Mouse (Mus musculus) right cerebral cortex, postnatal 4 days (tissue): ENCODE data around the gene Fignl1.

Experiments used
- DNase-seq: peaks from one replicate; pipeline ENCODE4 v3.0.0-alpha.2; 2022

Gene Fignl1

DNA sequence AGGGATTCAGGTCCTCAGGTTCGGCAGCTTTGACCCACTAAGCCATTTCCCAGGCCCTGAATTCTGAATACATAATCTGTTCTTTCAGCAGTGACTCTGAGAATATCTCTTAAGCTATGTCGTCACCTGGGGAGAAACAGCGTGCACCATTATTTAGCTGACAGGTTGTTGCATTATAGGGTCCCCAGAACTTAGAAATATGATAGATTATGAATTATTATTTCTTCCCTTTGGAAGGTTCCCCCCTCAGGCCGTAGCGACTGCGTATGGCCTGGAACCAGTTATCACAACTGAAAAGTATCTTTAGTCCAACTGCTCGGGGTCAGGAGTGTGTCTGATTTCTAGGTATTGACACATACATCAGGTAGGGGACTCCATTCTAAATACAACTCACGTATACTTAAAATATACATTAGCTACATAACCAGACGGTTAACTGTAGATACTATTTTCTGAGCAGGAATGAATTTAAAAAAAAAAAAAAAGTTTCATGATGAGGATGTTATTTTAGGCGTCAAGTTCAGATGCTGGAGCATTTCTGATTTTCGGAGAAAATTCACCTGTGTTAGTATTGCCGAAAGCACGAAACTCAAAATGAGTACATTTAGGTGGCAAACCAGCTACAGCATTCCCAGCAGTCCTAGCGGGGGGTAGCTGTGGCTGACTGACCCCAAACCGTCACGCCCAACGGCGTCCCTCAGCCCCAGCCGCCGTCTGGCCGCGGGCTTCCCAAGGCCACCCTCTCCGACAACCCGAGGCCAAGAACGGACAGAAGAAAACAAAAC, 535 bp downstream of the Fignl1 start:
- DNase-seq: no peak

DNA sequence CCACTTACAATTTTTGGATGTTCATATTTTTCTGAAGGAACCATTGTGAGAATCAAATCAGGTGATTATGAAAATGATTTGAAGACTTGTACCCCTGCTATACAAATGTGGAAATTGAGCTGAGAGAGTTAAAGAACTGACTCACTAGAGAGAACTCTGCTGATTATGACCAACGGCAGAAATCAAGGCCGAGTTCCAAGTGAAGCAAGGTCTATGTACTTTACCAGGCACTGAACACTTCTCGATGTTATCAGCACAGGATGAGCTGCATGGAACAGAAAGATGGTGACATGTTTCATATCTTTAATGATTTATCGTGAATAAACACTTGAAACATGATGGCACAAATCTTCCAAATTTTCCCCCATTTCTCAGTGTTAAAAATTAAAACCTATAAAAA, 2.8 kb downstream of the Fignl1 start:
- no peak for DNase-seq

GRCm38 (mm10) chr11:11804421-11804820, 4.3 kb downstream of the Fignl1 start:
- DNase-seq: no peak

DNA sequence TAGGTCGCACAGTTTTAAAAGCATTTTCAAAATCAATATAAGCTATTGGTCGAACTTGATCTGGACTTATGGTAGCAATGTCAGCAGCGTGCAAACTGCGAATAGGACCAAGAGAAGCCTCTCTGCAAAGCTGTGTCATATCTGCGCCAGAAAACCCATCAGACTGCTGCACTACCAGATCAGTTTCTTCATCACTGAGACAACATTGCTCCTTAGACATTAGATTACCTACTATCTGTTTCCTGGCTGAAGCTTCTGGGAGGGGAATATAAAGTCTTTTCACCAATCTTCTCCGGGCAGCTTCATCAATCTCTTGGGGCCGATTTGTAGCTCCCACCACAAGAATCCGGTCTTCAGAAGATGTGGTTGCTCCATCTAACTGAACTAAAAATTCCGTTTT, 7.7 kb downstream of the Fignl1 start:
- DNase-seq: no peak

DNA sequence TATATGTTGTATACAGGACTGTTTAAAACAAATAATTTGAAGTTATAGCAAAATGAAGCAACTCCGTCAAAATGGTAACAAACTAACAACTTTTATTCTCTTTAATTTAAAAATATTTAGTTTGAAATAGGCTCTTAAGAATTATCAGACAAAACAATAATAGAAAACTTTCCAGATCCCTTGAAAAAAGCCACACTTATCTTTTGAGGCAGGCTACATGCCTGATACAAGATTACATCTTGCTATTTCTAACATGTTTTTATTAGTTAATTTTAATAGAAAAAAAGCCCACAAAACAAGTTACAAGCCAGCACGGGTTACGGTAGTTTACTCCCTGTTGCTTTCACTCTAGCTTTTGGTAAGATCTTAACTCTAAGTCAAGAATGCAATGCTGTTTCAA, 8.5 kb downstream of the Fignl1 start:
- DNase-seq: no peak

DNA sequence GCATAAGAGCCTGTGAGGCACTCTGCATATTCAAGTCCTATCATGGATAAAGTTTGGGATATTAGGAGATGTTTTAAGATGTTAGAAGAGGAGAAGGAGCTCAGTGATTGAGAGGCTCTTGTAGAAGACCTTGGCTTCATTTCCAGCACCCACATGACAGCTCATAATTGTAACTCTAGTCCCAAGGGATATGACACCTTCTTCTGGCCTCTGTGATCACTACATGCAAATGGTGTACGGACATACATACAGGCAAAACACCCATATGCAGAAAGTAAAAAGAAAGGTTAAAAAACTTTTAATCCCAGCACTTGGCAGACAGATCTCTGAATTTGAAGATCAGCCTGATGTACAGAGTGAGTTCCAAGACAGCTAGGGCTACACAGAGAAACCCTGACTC, 10.1 kb downstream of the Fignl1 start:
- DNase-seq: no peak

DNA sequence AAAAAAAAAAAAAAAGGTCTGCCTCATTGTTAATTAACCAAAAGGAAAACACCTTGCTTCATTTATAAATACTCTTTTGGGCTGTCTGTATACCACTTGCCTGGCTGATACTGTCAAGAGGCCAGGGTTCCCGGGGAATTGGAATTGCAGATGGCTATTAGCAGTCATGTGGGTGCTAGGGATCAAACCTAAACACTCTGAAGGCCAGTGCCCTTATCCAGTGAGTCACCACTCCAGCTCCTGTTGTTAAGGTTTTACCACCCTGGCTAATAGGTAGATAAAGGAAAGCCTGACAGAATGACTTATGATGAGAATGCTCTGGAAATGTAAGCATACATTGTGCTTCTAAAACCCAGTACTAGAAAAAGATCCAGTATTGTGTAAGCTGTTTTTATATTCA, 14.1 kb downstream of the Fignl1 start:
- no peak for DNase-seq

DNA sequence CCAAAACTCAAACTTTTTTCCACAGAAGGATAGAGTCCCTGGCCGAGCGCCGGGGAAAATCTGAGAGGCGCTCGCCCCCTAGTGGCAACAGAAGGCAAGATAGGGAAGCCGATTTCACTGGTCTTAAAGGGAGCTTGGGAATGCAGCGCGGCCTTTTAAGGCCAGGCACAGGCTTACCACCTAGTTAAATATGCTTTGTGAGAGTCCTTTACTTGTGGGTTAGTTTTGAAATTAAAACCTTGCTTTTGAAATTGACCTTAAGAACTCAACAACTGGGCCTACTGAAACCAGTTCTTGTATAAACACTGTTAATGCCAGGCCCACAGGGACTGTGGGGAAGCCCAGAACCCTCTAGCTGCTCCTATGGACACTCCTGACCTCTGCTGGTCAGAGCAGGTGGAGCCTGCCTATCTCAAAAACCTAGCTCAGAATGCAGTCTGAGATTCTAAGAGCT, 20.2 kb downstream of the Fignl1 start:
- DNase-seq: peak; percentile 87

GRCm38 (mm10) chr11:11785457-11785856, 23.3 kb downstream of the Fignl1 start:
- no peak for DNase-seq

DNA sequence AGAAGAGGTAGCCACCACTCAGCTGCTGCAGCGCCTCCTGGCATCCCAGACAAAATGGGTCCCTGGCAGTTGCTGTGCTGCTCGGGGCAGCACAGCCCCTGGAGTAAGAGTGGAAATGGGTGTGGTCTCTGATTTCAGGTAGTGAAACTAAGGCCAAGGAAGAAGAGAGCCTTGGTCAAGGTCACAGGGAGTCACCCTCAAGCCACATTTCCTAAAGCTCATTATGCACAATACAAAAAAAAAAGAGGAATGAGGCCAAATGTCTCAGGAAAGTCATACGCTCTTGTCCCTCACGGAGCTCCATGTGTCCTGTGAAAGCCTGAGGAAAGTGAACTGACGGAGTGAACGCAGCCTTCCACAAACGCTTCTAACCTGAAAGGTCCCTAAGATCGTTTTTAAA, 27.0 kb downstream of the Fignl1 start:
- DNase-seq: no peak

- no peak for DNase-seq
Measured at GRCm38 (mm10) chr11:11778345-11778744, 30.4 kb downstream of the Fignl1 start.

- no peak for DNase-seq
Measured at GRCm38 (mm10) chr11:11777796-11778195, 31.0 kb downstream of the Fignl1 start.

DNA sequence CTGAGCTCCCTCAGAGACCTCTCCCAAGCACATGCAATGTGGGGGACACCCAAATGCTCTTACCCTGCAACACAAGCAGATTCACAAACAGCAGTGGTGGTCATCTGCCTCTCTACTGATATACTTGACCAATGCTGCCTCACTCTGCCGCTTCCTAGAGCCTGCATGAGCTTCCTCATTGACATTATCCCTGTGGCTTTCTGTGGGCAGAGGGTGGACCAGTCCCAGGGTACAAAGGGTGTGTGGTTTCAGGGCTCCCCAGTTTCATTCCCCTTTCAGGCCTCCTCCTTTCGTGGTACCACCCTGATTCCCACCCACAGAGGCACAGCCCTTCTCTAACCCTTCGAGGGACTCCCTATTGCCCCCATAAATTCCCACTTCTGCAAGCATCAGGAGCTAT, 31.5 kb downstream of the Fignl1 start:
- DNase-seq: no peak

- DNase-seq: no peak
Measured at GRCm38 (mm10) chr11:11776822-11777174, 32.0 kb downstream of the Fignl1 start.

- no peak for DNase-seq
Measured at GRCm38 (mm10) chr11:11776071-11776821, 32.5 kb downstream of the Fignl1 start.

- DNase-seq: no peak
Measured at GRCm38 (mm10) chr11:11774893-11775292, 33.9 kb downstream of the Fignl1 start.

GRCm38 (mm10) chr11:11774384-11774783, 34.4 kb downstream of the Fignl1 start:
- DNase-seq: no peak

- no peak for DNase-seq
Measured at GRCm38 (mm10) chr11:11772196-11772595, 36.6 kb downstream of the Fignl1 start.

GRCm38 (mm10) chr11:11770691-11771090, 38.1 kb downstream of the Fignl1 start:
- no peak for DNase-seq

GRCm38 (mm10) chr11:11769281-11769680, 39.5 kb downstream of the Fignl1 start:
- no peak for DNase-seq

DNA sequence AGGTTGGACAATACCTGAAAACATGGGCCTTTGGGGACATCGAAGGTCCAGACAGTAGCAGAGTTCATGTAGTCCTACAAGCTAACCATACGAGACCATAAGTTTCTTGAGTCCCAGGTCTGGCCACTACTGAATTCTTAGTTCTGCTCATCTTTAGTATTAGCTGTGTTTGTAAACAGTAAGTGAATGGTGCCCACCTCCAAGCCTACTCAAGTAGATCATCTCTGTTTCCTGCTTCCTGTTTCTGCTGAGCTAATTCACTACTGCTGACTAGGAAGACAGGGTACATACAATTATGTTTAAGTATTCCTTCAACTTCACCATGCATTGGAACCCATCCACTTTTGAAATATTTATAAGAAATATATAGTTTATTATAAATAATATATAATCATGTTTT, 40.7 kb downstream of the Fignl1 start:
- DNase-seq: no peak

- no peak for DNase-seq
Measured at GRCm38 (mm10) chr11:11766736-11767135, 42.0 kb downstream of the Fignl1 start.

DNA sequence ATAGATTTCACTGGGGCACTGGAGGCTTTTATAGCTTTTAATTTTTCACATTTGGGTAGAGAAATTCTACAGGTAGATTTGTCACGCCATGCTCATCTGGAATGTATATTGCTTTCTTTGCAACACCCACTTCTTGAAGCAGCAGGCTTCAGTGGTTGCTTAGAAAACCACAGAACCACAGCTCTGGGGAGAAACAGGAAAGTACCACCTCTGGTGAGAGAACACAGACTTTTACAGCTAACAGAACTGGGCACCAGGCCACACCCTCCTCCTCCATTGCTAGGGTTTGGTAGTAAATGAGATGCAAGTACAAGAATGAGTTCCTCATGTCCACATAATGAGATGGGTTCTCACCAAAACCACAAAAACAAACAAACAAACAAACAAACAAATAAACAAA, 42.7 kb downstream of the Fignl1 start:
- DNase-seq: no peak

DNA sequence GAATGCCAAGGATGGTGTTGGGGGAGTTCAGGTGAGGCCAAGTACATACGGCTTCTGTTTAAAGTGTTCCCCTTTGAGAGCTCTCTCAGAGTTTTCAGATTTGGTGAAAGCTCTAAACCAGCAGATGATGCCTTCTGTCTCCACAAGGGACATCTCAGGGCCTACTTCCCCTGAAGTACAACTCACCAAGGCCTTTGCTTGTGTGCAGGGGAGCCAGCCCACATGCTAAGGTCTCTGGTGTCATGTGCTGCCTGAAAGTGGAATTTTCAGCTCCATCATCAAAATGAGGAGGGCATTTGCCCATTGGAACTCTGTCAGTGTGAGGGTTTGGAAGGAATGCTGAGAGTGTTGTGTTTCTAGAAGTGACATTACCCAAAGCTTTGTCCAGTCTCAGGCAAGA, 43.3 kb downstream of the Fignl1 start:
- no peak for DNase-seq
